Mouse (Mus musculus): ENCODE measurements around the gene Reep6.

- no peak for TF ChIP-seq CTCF (IDR thresholded peaks at IDR 0.05; ENCODE audit: borderline replicate concordance, insufficient read depth, low read depth, low read length)
- TF ChIP-seq POLR2A (IDR thresholded peaks at IDR 0.05; ENCODE audit: borderline replicate concordance, insufficient read depth, low read length), result no peak
Observed at GRCm38 (mm10) chr10:80365736-80366135, 36.0 kb downstream of the Reep6 start.

Data from cerebellum, adult 2 months (tissue).